Mouse (Mus musculus) frontal cortex, postnatal 36 days (tissue): ENCODE data around the gene Ddx52.

ENCODE experiments used
- DNase-seq, 2 experiments: peaks; one replicate each; pipeline ENCODE4 v3.0.0; 2022; ENCODE audit warnings: low spot score in 2 of 2

The Ddx52 gene

DNA sequence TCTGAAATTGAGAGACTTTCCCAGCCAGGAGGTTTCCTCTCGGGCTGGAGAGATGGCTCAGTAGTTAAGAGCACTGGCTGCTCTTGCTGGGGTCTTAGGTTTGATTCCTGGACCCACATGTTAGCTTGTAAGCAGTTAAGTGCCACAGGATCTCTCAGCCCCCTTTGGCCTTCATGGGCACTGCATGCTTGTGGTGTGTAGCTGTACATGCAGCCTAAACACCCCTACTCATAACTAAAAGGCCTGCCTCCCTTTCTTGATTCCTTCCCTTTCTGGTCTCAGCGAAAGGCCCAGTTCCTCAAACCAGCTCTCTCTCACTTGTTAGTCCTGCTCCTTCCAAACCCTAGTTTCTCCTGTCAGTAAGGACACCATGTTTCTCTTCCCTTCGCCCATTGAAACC lies 27.2 kb downstream of the Ddx52 start:
- DNase-seq = no peak

DNA sequence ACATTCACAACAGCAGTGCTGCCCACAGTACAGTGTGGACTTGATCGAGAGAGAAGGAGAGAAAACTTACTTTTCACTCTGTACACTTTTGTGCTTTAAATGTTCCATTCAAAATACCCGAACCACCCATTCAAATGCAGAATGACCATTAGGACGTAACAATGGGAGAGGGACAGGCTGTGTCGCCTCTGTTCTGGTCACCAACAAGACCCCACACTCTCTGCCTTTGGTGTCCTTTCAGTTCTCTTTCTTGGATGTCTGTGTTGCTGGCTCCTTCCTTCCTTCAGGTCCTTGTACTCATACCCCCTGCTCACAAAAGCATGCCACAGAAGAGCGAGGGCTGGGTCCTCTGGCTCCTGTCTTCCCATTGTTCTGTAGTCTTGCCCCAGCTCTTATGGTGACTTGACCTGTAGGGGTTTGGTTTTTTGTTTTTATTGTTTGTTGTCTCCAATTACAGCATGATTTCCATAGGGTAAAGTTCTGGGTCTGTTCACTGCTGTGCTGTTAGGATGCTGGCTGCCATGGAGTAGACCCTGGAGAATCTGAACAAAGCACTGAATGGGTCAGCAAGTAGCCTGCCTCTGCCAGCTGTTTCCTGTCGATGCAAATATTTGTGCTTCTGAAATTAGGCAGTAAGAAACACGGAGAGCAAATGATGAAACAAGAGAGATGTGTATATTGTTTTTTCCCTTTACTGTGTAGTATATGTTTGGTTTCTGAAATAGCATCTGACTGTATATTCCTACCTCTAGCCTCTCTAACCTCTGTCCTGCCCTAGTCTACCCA lies 32.9 kb downstream of the Ddx52 start:
- DNase-seq = no peak

GRCm38 (mm10) chr11:83975488-83975887 lies 33.6 kb downstream of the Ddx52 start:
- DNase-seq = no peak

- no peak for DNase-seq
Measured at GRCm38 (mm10) chr11:83976236-83976977, 34.5 kb downstream of the Ddx52 start.

- DNase-seq = no peak
Measured at GRCm38 (mm10) chr11:83977810-83978209, 35.9 kb downstream of the Ddx52 start.

DNA sequence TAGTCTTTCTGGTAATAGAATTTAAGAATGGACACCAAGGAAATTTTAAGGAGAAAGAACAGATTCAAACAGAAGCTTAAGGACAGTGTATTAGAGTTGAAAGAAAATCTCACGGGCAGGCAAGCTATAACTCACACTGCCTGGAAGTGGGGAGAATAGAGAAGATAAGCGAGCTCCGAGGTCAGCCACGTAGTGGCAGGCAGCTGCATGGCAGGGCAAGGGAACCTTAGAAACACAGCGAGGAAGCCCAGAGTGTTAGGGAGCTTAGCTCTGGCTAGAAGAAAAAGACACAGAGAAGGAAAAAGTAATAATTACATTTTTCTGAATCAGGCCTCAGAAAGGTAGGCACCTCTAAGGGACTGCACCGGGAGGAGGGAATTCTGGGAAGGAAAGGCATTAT lies 38.1 kb downstream of the Ddx52 start:
- DNase-seq = no peak

- DNase-seq = no peak
Measured at GRCm38 (mm10) chr11:83981338-83981737, 39.5 kb downstream of the Ddx52 start.

DNA sequence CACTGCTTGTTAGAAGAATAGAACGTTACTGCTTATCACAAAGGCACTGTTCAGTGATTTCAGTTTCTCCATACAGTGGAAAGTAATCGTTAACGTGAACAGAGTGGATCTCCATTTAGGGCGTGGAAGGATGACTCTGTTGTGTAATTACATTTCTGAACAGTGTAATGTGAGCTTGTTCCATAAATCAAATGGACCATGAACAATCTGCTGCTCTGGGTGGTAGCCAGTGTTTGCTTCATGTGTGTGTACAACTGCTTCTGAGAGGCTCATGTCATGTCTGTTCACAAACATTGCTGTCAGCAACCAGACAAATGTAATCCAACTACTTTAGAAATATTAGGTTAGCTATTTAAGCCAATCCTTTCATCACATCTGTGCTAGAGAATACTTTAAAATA lies 49.8 kb downstream of the Ddx52 start:
- no peak for DNase-seq

- DNase-seq = no peak
Measured at GRCm38 (mm10) chr11:83993428-83993827, 51.6 kb downstream of the Ddx52 start.

DNA sequence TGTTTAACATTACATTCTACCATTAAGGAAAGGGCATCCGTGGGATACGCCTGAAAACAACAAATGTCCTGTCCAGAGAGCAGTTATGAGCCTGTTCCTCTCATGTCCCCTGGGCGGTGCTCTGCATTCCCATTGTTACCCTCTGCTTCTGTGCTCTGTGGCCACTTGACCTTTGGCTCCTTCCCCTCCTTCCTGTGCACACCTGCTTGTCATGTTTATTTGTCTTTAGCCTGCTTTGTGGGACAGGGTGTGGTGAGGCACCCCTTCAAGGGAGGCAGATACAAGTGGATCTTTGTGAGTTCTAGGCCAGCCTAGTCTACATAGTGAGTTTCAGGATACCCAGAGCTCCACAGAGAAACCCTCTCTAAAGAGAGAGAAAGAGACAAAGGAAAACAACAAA lies 52.6 kb downstream of the Ddx52 start:
- DNase-seq = no peak

DNA sequence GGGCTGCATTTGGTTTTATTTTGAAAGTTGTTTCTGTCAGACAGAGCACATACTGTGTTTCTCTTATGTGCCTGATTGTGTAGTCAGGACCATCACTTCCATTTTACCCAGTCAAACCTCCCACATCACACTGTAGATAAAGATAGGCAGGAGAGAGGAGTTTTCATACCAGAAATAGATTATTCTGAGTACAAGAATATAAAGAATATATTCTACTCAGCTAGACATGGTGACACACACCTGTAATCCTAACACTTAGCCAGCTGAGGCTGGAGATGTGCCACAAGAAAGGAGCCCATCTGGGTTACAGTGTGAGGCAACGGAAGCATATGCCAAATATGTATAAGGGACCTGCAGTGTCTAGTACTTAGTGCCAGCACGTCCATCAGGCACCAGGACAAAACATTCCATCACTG lies 53.7 kb downstream of the Ddx52 start:
- DNase-seq = peak; percentile 33 to 76

GRCm38 (mm10) chr11:83997171-83997868 lies 55.5 kb downstream of the Ddx52 start:
- no peak for DNase-seq

DNA sequence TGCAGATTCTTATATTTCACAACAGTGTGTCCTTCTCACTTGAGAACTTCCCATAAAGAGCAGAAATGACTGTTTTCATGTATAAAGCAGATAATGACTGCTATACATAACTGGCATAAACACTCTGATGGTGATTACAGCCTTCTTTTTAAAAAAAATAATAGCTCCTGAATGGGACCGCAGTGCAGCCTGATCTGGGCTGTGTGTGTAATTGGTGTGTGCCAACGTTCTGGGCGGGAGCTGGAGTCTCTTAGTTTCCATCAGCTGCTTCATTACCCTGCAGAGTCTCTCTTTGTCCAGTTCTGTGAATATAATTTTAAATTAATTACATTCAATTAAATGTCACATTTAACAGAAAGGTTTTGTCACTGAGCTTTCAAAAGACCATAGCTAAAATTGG lies 57.1 kb downstream of the Ddx52 start:
- no peak for DNase-seq

DNA sequence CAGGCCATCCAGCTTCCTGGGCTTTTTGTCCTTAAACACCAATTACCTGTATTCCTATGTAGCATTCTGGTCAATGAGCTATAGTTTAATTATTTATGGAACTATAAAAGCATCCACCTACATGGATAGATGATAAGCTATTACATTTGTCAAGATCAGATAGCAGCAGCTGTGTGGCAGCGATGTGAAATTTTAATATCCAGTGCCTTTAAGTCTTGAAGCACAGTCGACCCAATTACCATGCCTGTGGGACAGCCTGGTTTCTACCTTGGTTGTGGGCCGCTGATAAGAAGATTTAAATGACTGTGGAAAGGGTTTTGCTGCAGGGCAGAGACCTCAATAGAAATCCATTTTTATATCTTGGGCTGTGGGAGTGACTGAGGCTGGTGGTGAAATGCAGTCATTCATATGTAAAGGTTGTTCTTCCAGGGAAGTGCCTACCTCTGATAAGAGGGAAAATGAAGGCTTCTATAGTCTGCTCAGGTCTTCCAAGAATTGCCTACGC lies 57.6 kb downstream of the Ddx52 start:
- DNase-seq = no peak

- DNase-seq = no peak
Measured at GRCm38 (mm10) chr11:84001257-84001656, 59.4 kb downstream of the Ddx52 start.

DNA sequence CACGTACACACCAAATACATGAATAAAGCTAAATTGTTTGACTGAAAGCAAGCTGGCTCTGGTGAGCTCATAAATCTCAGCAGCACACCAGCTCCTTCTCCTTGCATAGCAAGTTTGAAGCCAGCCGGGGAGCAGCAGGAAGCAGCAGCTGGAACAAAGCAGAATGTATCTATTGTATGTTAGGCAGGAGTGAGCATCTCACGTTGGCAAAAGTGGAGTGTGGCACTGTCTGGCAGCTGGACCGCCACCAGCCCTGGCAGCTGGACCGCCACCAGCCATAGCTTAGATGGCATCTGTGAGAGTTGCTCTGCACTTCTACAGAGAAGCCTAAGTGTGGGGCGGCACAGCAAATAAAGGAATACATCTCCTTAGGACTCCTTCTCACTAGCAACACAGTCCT lies 62.1 kb downstream of the Ddx52 start:
- DNase-seq = no peak

DNA sequence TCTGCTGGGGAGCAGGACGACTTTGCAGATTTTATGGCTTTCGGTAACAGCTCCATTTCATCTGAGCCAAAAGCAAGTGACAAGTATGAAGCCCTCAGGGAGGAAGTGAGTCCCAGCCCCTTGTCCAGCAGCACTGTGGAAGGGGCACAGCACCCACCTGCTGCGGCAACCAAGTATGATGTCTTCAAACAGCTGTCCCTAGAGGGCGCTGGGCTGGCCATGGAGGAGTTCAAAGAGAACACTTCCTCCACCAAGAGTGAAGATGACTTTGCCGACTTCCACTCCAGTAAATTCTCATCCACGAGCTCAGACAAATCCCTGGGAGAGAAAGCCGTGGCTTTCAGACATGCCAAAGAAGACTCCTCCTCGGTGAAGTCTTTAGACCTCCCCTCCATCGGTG lies 67.1 kb downstream of the Ddx52 start:
- no peak for DNase-seq

DNA sequence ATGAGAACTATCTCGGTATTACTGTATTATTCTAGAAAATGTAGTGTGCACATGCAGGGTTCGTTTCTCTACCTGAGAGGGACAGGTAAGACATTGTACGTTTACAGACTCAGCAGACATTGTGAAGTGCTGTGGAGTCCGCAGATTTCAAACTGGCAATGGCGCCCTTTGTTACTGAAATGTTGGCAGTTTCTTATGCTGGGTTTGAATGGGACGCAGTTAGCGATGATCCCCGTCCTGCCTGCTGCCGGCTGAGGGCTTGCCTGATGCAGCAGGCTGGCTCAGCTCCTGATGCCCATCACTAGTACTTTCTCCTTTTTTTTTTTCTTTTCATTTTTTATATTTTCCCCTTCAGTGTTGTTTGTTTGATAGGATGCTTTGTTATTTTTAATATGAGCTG lies 68.5 kb downstream of the Ddx52 start:
- no peak for DNase-seq

GRCm38 (mm10) chr11:84011050-84011449 lies 69.2 kb downstream of the Ddx52 start:
- peak in 1 of 2 experiments; percentile 22 for DNase-seq

GRCm38 (mm10) chr11:84011576-84011975 lies 69.7 kb downstream of the Ddx52 start:
- no peak for DNase-seq
